Mouse (Mus musculus) macrophage (primary cell): Measurements from ENCODE around the gene Rae1. TPM values are rescaled to one million over a fixed set of nuclear protein-coding genes. Genes with fewer than 3 reads are reported as not detected.

ENCODE experiments used
- H3K27ac ChIP-seq: fragments of 350-480 bp; formaldehyde crosslinking; 2 replicates; pipeline ENCODE4 v1.9.0; 2021
- H3K36me3 ChIP-seq: fragments of 350-480 bp; formaldehyde crosslinking; 2 replicates; pipeline ENCODE4 v1.9.0; 2021; ENCODE audit errors: inconsistent target
- H3K4me3 ChIP-seq: fragments of 350-480 bp; formaldehyde crosslinking; 2 replicates; pipeline ENCODE4 v1.9.0; 2021; ENCODE audit errors: inconsistent target
- H3K79me2 ChIP-seq: fragments of 350-480 bp; formaldehyde crosslinking; 2 replicates; pipeline ENCODE4 v1.9.0; 2021; ENCODE audit errors: inconsistent target
- WGBS: methylation state at CpG from one replicate; pipeline ENCODE4 v1.1.7; 2026; ENCODE audit warnings: inconsistent platforms; ENCODE audit not compliant: missing documents; 5-methylcytosine and 5-hydroxymethylcytosine counted together
- polyA plus RNA-seq: library from polyadenylated mRNA; stranded (reverse); fragments of 250-400 nt; gene quantifications from 3 replicates; pipeline ENCODE4 v1.2.4, GENCODE M21; 2018; ENCODE audit warnings: inconsistent platforms

The Rae1 gene
- polyA plus RNA-seq, 1 experiment from 2014 or later: 35.9 TPM

- Histone ChIP-seq H3K27ac (no peak overlapping the region), H3K4me3 (no peak overlapping the region), H3K36me3 (no peaks in the 10 kb centered on the region; the same call in 1 of the 2 replicates), H3K79me2 (peaks cover 52% of the 10 kb centered on the region)
- WGBS: 88% methylated on average over 6 of the region's 6 CpGs
Observed at GRCm38 (mm10) chr2:173027169-173027823, 27.4 kb downstream of the Rae1 start.

GRCm38 (mm10) chr2:173027824-173028495, 28.0 kb downstream of the Rae1 start:
- WGBS: 61% methylated on average over 4 of the region's 4 CpGs
- no peak overlapping the region for H3K4me3 ChIP-seq
- no peaks in the 10 kb centered on the region; the same call in 1 of the 2 replicates for H3K36me3 ChIP-seq
- H3K27ac ChIP-seq: no peak overlapping the region
- H3K79me2 ChIP-seq: peaks cover 45% of the 10 kb centered on the region

GRCm38 (mm10) chr2:173028508-173029031, 28.7 kb downstream of the Rae1 start:
- Histone ChIP-seq H3K36me3 (peaks cover 6% of the 10 kb centered on the region; the same call in 1 of the 2 replicates), H3K4me3 (no peak overlapping the region), H3K27ac (no peak overlapping the region), H3K79me2 (peaks cover 39% of the 10 kb centered on the region)
- 65% methylated on average over 3 of the region's 3 CpGs for WGBS

GRCm38 (mm10) chr2:173030591-173031338, 30.8 kb downstream of the Rae1 start:
- no peak overlapping the region for H3K27ac ChIP-seq

GRCm38 (mm10) chr2:173033531-173033930, 33.6 kb downstream of the Rae1 start:
- 80% methylated on average over 13 of the region's 13 CpGs for WGBS
- Histone ChIP-seq H3K27ac (no peak overlapping the region), H3K79me2 (no peaks in the 10 kb centered on the region; the same call in 1 of the 2 replicates), H3K4me3 (no peak overlapping the region), H3K36me3 (peaks cover 10% of the 10 kb centered on the region; the same call in 1 of the 2 replicates)

More at GRCm38 (mm10) chr2:173030591-173031338, 30.8 kb downstream of the Rae1 start:
- H3K79me2 ChIP-seq: peaks cover 19% of the 10 kb centered on the region; the same call in 1 of the 2 replicates
- no peak overlapping the region for H3K4me3 ChIP-seq
- peaks cover 10% of the 10 kb centered on the region; the same call in 1 of the 2 replicates for H3K36me3 ChIP-seq
- 65% methylated on average over 12 of the region's 12 CpGs for WGBS

GRCm38 (mm10) chr2:173034998-173035397, 35.1 kb downstream of the Rae1 start:
- H3K36me3 ChIP-seq: peaks cover 10% of the 10 kb centered on the region; the same call in 1 of the 2 replicates
- no peak overlapping the region for H3K27ac ChIP-seq
- 34% methylated on average over 4 of the region's 4 CpGs for WGBS
- H3K79me2 ChIP-seq: no peaks in the 10 kb centered on the region; the same call in 1 of the 2 replicates
- no peak overlapping the region for H3K4me3 ChIP-seq

GRCm38 (mm10) chr2:173035653-173036052, 35.7 kb downstream of the Rae1 start:
- whole genome bisulfite sequencing: 77% methylated on average over 5 of the region's 5 CpGs
- H3K36me3 ChIP-seq: peaks cover 10% of the 10 kb centered on the region; the same call in 1 of the 2 replicates
- no peak overlapping the region for H3K27ac ChIP-seq
- no peak overlapping the region for H3K4me3 ChIP-seq
- no peaks in the 10 kb centered on the region for H3K79me2 ChIP-seq

GRCm38 (mm10) chr2:173036055-173036454, 36.1 kb downstream of the Rae1 start:
- H3K36me3 ChIP-seq: peaks cover 10% of the 10 kb centered on the region; the same call in 1 of the 2 replicates
- H3K79me2 ChIP-seq: no peaks in the 10 kb centered on the region
- no peak overlapping the region for H3K4me3 ChIP-seq
- H3K27ac ChIP-seq: no peak overlapping the region
- WGBS: 90% methylated on average over 5 of the region's 5 CpGs

- no peak overlapping the region for H3K27ac ChIP-seq
- no peak overlapping the region for H3K4me3 ChIP-seq
- 62% methylated on average over 4 of the region's 4 CpGs for WGBS
- H3K36me3 ChIP-seq: peaks cover 10% of the 10 kb centered on the region; the same call in 1 of the 2 replicates
- H3K79me2 ChIP-seq: no peaks in the 10 kb centered on the region
Observed at GRCm38 (mm10) chr2:173036611-173037010, 36.7 kb downstream of the Rae1 start.

GRCm38 (mm10) chr2:173037347-173037746, 37.4 kb downstream of the Rae1 start:
- Histone ChIP-seq H3K36me3 (peaks cover 10% of the 10 kb centered on the region; the same call in 1 of the 2 replicates), H3K4me3 (no peak overlapping the region), H3K79me2 (no peaks in the 10 kb centered on the region), H3K27ac (no peak overlapping the region)
- WGBS: 86% methylated on average over 5 of the region's 5 CpGs

GRCm38 (mm10) chr2:173037827-173038607, 38.1 kb downstream of the Rae1 start:
- H3K4me3 ChIP-seq: no peak overlapping the region
- WGBS: 62% methylated on average over 7 of the region's 7 CpGs
- H3K36me3 ChIP-seq: peaks cover 10% of the 10 kb centered on the region; the same call in 1 of the 2 replicates
- no peaks in the 10 kb centered on the region for H3K79me2 ChIP-seq
- no peak overlapping the region for H3K27ac ChIP-seq

- H3K36me3 ChIP-seq: peaks cover under 1% of the 10 kb centered on the region; the same call in 1 of the 2 replicates
Observed at GRCm38 (mm10) chr2:173039041-173039440, 39.1 kb downstream of the Rae1 start.

GRCm38 (mm10) chr2:173040803-173041202, 40.9 kb downstream of the Rae1 start:
- 58% methylated on average over 3 of the region's 3 CpGs for WGBS
- H3K27ac ChIP-seq: no peak overlapping the region
- no peaks in the 10 kb centered on the region for H3K36me3 ChIP-seq
- no peaks in the 10 kb centered on the region for H3K79me2 ChIP-seq
- H3K4me3 ChIP-seq: no peak overlapping the region

More at GRCm38 (mm10) chr2:173039041-173039440, 39.1 kb downstream of the Rae1 start:
- H3K79me2 ChIP-seq: no peaks in the 10 kb centered on the region
- H3K27ac ChIP-seq: no peak overlapping the region
- 66% methylated on average over 4 of the region's 4 CpGs for WGBS
- no peak overlapping the region for H3K4me3 ChIP-seq
